Mouse (Mus musculus): ENCODE measurements around the gene Ccl22. TPM values are rescaled to one million over a fixed set of nuclear protein-coding genes. Genes with fewer than 3 reads are reported as not detected.
A peak's percentile ranks its signal among the peaks of the same experiment; 100 is the strongest.

Gene Ccl22
- polyA plus RNA-seq, 1 experiment from 2014 or later = not detected

DNA sequence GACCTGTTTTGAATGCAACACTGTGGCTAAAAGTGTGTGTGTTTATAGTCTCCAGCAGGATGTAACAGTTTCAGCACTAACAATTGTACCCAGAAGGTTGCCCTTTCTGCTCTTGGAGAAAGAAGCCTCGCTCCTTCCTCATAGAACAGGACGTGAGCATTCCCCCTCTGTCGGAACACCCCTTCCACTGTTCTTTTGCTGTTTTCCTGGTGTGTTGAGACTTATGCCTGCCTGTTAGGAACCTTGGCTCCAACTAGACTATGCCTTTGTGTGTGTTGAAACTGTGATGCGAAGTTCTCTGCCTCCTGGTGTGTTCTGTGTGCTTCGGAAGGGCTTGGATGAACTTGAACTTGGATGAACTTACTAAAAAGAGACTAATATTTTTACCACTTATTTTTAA is 19.4 kb upstream of the Ccl22 start:
- no peak overlapping the region for H3K9ac ChIP-seq (ENCODE audit: low read length)
- H3K4me3 ChIP-seq (ENCODE audit: low read depth, low read length) = no peak overlapping the region
- H3K4me2 ChIP-seq (replicated peaks; ENCODE audit: low read depth) = no peak overlapping the region
- no peaks in the 10 kb centered on the region for H3K9me3 ChIP-seq (ENCODE audit: control insufficient read depth, low read length)
- no peak for ATAC-seq (ENCODE audit: low FRiP score, low TSS enrichment)
- no peaks in the 10 kb centered on the region for H3K4me1 ChIP-seq (replicated peaks; ENCODE audit: control insufficient read depth, insufficient read depth)
- WGBS = 67% methylated on average over 5 of the region's 5 CpGs
- no peak overlapping the region for H3K27ac ChIP-seq (replicated peaks)
- no peak for TF ChIP-seq CTCF (IDR thresholded peaks at IDR 0.05; ENCODE audit: low read depth)
- no peak for TF ChIP-seq EP300 (optimal IDR thresholded peaks at IDR 0.05)
- no peak for DNase-seq (ENCODE audit: low spot score)
- no peaks in the 10 kb centered on the region for H3K27me3 ChIP-seq (ENCODE audit: control insufficient read depth, insufficient read depth, low read length)
- no peaks in the 10 kb centered on the region for H3K36me3 ChIP-seq (ENCODE audit: control insufficient read depth, insufficient read depth, low read length)

GRCm38 (mm10) chr8:94729301-94729700 is 16.1 kb upstream of the Ccl22 start:
- WGBS = 43% methylated on average over 4 of the region's 4 CpGs
- no peaks in the 10 kb centered on the region for H3K36me3 ChIP-seq (ENCODE audit: control insufficient read depth, insufficient read depth, low read length)
- peak overlapping the region; percentile 56 for H3K27ac ChIP-seq (replicated peaks)
- ATAC-seq (ENCODE audit: low FRiP score, low TSS enrichment) = no peak
- no peaks in the 10 kb centered on the region for H3K27me3 ChIP-seq (ENCODE audit: control insufficient read depth, insufficient read depth, low read length)
- H3K9ac ChIP-seq (ENCODE audit: low read length) = no peak overlapping the region
- DNase-seq (ENCODE audit: low spot score) = no peak
- no peak for TF ChIP-seq EP300 (optimal IDR thresholded peaks at IDR 0.05)
- TF ChIP-seq CTCF (IDR thresholded peaks at IDR 0.05; ENCODE audit: low read depth) = no peak
- no peaks in the 10 kb centered on the region for H3K4me1 ChIP-seq (replicated peaks; ENCODE audit: control insufficient read depth, insufficient read depth)
- no peaks in the 10 kb centered on the region for H3K9me3 ChIP-seq (ENCODE audit: control insufficient read depth, low read length)
- no peak overlapping the region for H3K4me2 ChIP-seq (replicated peaks; ENCODE audit: low read depth)
- no peak overlapping the region for H3K4me3 ChIP-seq (ENCODE audit: low read depth, low read length)

GRCm38 (mm10) chr8:94733821-94734465 is 11.4 kb upstream of the Ccl22 start:
- Histone ChIP-seq H3K36me3 (ENCODE audit: control insufficient read depth, insufficient read depth, low read length) (no peaks in the 10 kb centered on the region), H3K9ac (ENCODE audit: low read length) (no peak overlapping the region), H3K4me2 (replicated peaks; ENCODE audit: low read depth) (no peak overlapping the region), H3K9me3 (ENCODE audit: control insufficient read depth, low read length) (no peaks in the 10 kb centered on the region), H3K4me3 (ENCODE audit: low read depth, low read length) (no peak overlapping the region), H3K4me1 (replicated peaks; ENCODE audit: control insufficient read depth, insufficient read depth) (no peaks in the 10 kb centered on the region), H3K27ac (replicated peaks) (no peak overlapping the region), H3K27me3 (ENCODE audit: control insufficient read depth, insufficient read depth, low read length) (no peaks in the 10 kb centered on the region)
- ATAC-seq (ENCODE audit: low FRiP score, low TSS enrichment) = no peak
- 60% methylated on average over 5 of the region's 5 CpGs for WGBS
- TF ChIP-seq CTCF (IDR thresholded peaks at IDR 0.05; ENCODE audit: low read depth) (no peak), EP300 (optimal IDR thresholded peaks at IDR 0.05) (no peak)
- no peak for DNase-seq (ENCODE audit: low spot score)

GRCm38 (mm10) chr8:94734735-94735350 is 10.5 kb upstream of the Ccl22 start:
- H3K4me1 ChIP-seq (replicated peaks; ENCODE audit: control insufficient read depth, insufficient read depth) = no peaks in the 10 kb centered on the region
- no peak overlapping the region for H3K27ac ChIP-seq (replicated peaks)
- no peak overlapping the region for H3K9ac ChIP-seq (ENCODE audit: low read length)
- DNase-seq (ENCODE audit: low spot score) (no peak), ATAC-seq (ENCODE audit: low FRiP score, low TSS enrichment) (no peak)
- no peaks in the 10 kb centered on the region for H3K9me3 ChIP-seq (ENCODE audit: control insufficient read depth, low read length)
- no peak overlapping the region for H3K4me2 ChIP-seq (replicated peaks; ENCODE audit: low read depth)
- no peaks in the 10 kb centered on the region for H3K27me3 ChIP-seq (ENCODE audit: control insufficient read depth, insufficient read depth, low read length)
- 84% methylated on average over 7 of the region's 7 CpGs for WGBS
- no peaks in the 10 kb centered on the region for H3K36me3 ChIP-seq (ENCODE audit: control insufficient read depth, insufficient read depth, low read length)
- no peak for TF ChIP-seq EP300 (optimal IDR thresholded peaks at IDR 0.05)
- no peak for TF ChIP-seq CTCF (IDR thresholded peaks at IDR 0.05; ENCODE audit: low read depth)
- H3K4me3 ChIP-seq (ENCODE audit: low read depth, low read length) = no peak overlapping the region

- DNase-seq (ENCODE audit: low spot score) (peak; percentile 25), ATAC-seq (ENCODE audit: low FRiP score, low TSS enrichment) (no peak)
- Histone ChIP-seq H3K4me3 (ENCODE audit: low read depth, low read length) (no peak overlapping the region), H3K4me1 (replicated peaks; ENCODE audit: control insufficient read depth, insufficient read depth) (no peaks in the 10 kb centered on the region), H3K4me2 (replicated peaks; ENCODE audit: low read depth) (peak overlapping the region; percentile 25), H3K9ac (ENCODE audit: low read length) (no peak overlapping the region), H3K9me3 (ENCODE audit: control insufficient read depth, low read length) (no peaks in the 10 kb centered on the region), H3K27ac (replicated peaks) (no peak overlapping the region), H3K36me3 (ENCODE audit: control insufficient read depth, insufficient read depth, low read length) (no peaks in the 10 kb centered on the region), H3K27me3 (ENCODE audit: control insufficient read depth, insufficient read depth, low read length) (no peaks in the 10 kb centered on the region)
- 41% methylated on average over 5 of the region's 5 CpGs for WGBS
- no peak for TF ChIP-seq EP300 (optimal IDR thresholded peaks at IDR 0.05)
- TF ChIP-seq CTCF (IDR thresholded peaks at IDR 0.05; ENCODE audit: low read depth) = no peak
Measured at GRCm38 (mm10) chr8:94735426-94736094, 9.8 kb upstream of the Ccl22 start.

DNA sequence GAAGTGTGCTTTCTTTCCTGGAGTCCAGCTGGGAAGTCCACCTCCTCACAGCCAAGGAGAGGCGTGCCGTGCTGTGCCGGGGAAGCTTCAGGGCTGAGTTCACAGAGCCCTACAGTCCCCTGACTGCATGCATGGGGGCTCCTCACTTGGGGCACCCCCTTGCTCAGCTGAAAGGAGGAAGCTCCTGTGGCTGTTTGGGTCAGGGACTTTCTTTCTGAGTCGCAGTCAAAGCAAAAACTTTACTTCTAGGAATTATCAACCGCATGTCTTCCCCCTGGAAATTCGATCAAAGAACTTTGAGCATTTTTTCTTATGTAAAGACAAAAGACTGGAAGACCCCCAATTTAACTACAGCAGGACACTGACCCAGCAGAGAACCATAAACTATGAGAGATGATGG is 5.6 kb upstream of the Ccl22 start:
- TF ChIP-seq CTCF (IDR thresholded peaks at IDR 0.05; ENCODE audit: low read depth) (no peak), EP300 (optimal IDR thresholded peaks at IDR 0.05) (no peak)

More for the DNA sequence above, 5.6 kb upstream of the Ccl22 start:
- no peak overlapping the region for H3K9ac ChIP-seq (ENCODE audit: low read length)
- no peaks in the 10 kb centered on the region for H3K27me3 ChIP-seq (ENCODE audit: control insufficient read depth, insufficient read depth, low read length)
- no peaks in the 10 kb centered on the region for H3K4me1 ChIP-seq (replicated peaks; ENCODE audit: control insufficient read depth, insufficient read depth)
- no peak overlapping the region for H3K4me3 ChIP-seq (ENCODE audit: low read depth, low read length)
- WGBS = 84% methylated on average over 6 of the region's 6 CpGs
- H3K4me2 ChIP-seq (replicated peaks; ENCODE audit: low read depth) = no peak overlapping the region
- no peak overlapping the region for H3K27ac ChIP-seq (replicated peaks)
- H3K9me3 ChIP-seq (ENCODE audit: control insufficient read depth, low read length) = no peaks in the 10 kb centered on the region
- no peak for ATAC-seq (ENCODE audit: low FRiP score, low TSS enrichment)
- H3K36me3 ChIP-seq (ENCODE audit: control insufficient read depth, insufficient read depth, low read length) = no peaks in the 10 kb centered on the region
- DNase-seq (ENCODE audit: low spot score) = no peak

Data from stomach, postnatal 0 days (tissue).